Mouse (Mus musculus) heart, embryonic 14.5 days (tissue): ENCODE data around the gene Kcnn3. TPM values are rescaled to one million over a fixed set of nuclear protein-coding genes. Genes with fewer than 3 reads are reported as not detected.

ENCODE experiments used
- ATAC-seq: fragments of 200-750 bp; cut with Nextera tagmentation; 2 replicates; pipeline ENCODE4 v1.8.0; 2017; ENCODE audit warnings: low read depth, moderate TSS enrichment; ENCODE audit not compliant: insufficient number of reproducible peaks, insufficient read depth, low FRiP score
- H3K27ac ChIP-seq, 2 experiments: fragments of 200-500 bp in 1 of 2; fragments of 300-500 bp in 1 of 2; sonication (generic) in 1 of 2; replicated peaks in 1 of 2; 2 replicates each; pipeline ENCODE4 v1.5.1; 2012 to 2014; ENCODE audit warnings: low read depth in 2 of 2, low read length in 2 of 2, control low read depth in 1 of 2, mild to moderate bottlenecking in 1 of 2, mixed read lengths in 1 of 2; ENCODE audit not compliant: control insufficient read depth in 1 of 2, insufficient read depth in 1 of 2
- H3K27me3 ChIP-seq: fragments of 300-500 bp; sonication (generic); 2 replicates; pipeline ENCODE4 v1.6.1; 2014; ENCODE audit warnings: mild to moderate bottlenecking, low read length, control low read depth; ENCODE audit not compliant: control insufficient read depth, insufficient read depth
- H3K36me3 ChIP-seq: fragments of 300-500 bp; sonication (generic); 2 replicates; pipeline ENCODE4 v1.6.1; 2014; ENCODE audit warnings: mild to moderate bottlenecking, control low read depth, low read length, mixed read lengths; ENCODE audit not compliant: control insufficient read depth, insufficient read depth
- H3K4me1 ChIP-seq, 2 experiments: fragments of 200-500 bp in 1 of 2; fragments of 300-500 bp in 1 of 2; sonication (generic) in 1 of 2; 2 replicates each; pipeline ENCODE4 v1.6.1; 2012 to 2014; ENCODE audit warnings: low read length in 2 of 2, control low read depth in 1 of 2, mixed read lengths in 1 of 2; ENCODE audit not compliant: control insufficient read depth in 2 of 2, insufficient read depth in 2 of 2
- H3K4me2 ChIP-seq: fragments of 300-500 bp; sonication (generic); 2 replicates; pipeline ENCODE4 v1.6.1; 2014; ENCODE audit warnings: mild to moderate bottlenecking, low read length
- H3K4me3 ChIP-seq, 2 experiments: fragments of 200-500 bp in 1 of 2; fragments of 300-500 bp in 1 of 2; sonication (generic) in 1 of 2; 2 replicates each; pipeline ENCODE4 v1.5.1; 2012 to 2014; ENCODE audit warnings: low read length in 2 of 2, mild to moderate bottlenecking in 2 of 2, control low read depth in 1 of 2, low read depth in 1 of 2, moderate library complexity in 1 of 2; ENCODE audit not compliant: control insufficient read depth in 1 of 2, insufficient read depth in 1 of 2
- H3K9ac ChIP-seq: fragments of 300-500 bp; sonication (generic); 2 replicates; pipeline ENCODE4 v1.6.1; 2014; ENCODE audit warnings: mild to moderate bottlenecking, low read length
- H3K9me3 ChIP-seq: fragments of 300-500 bp; sonication (generic); 2 replicates; pipeline ENCODE4 v1.6.1; 2016; ENCODE audit warnings: low read length, control low read depth; ENCODE audit not compliant: control insufficient read depth
- WGBS: fragments of 180-500 bp; shearing (Covaris S2); extraction: QIAGEN DNeasy Blood & Tissue Kit; methylation state at CpG from one replicate; pipeline ENCODE4 v1.1.7; 2014; 5-methylcytosine and 5-hydroxymethylcytosine counted together
- polyA plus RNA-seq: library from polyadenylated mRNA; unstranded; fragments of >200 nt; fragmentation: Nextera tagmentation; extraction: Ambion mirVana; gene quantifications from 2 replicates; pipeline ENCODE4 v1.2.1, GENCODE M21; 2014

The Kcnn3 gene
- polyA plus RNA-seq, 1 experiment from 2014 or later: 3.1 TPM

DNA sequence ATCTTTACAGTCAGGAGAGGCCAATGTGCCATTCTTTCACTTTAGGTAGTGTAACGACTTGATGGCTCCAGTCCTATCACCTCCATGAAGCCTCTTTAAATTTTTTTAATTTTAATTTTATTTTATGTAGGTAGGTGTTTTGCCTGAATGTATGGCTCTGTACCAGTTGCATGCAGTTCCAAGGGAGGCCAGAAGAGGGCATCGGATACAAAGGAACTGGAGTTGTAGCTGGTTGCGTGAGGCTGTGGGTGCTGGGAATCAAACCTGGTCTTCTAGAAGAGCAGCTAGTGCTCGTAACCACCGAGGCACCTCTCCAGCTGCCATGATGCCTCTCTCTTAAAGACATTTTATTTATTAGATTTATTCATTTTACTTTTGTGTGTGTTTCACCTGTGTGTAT lies 3.6 kb upstream of the Kcnn3 start:
- ATAC-seq: no peak
- Histone ChIP-seq H3K4me2 (no peak overlapping the region), H3K9me3 (peaks cover 7% of the 10 kb centered on the region), H3K36me3 (no peaks in the 10 kb centered on the region), H3K9ac (no peak overlapping the region), H3K27ac (no peak overlapping the region), H3K4me3 (no peak overlapping the region), H3K27me3 (peaks cover 18% of the 10 kb centered on the region), H3K4me1 (peaks cover 13 to 18% of the 10 kb centered on the region in 2 experiments)
- 90% methylated on average over 5 of the region's 5 CpGs for WGBS

DNA sequence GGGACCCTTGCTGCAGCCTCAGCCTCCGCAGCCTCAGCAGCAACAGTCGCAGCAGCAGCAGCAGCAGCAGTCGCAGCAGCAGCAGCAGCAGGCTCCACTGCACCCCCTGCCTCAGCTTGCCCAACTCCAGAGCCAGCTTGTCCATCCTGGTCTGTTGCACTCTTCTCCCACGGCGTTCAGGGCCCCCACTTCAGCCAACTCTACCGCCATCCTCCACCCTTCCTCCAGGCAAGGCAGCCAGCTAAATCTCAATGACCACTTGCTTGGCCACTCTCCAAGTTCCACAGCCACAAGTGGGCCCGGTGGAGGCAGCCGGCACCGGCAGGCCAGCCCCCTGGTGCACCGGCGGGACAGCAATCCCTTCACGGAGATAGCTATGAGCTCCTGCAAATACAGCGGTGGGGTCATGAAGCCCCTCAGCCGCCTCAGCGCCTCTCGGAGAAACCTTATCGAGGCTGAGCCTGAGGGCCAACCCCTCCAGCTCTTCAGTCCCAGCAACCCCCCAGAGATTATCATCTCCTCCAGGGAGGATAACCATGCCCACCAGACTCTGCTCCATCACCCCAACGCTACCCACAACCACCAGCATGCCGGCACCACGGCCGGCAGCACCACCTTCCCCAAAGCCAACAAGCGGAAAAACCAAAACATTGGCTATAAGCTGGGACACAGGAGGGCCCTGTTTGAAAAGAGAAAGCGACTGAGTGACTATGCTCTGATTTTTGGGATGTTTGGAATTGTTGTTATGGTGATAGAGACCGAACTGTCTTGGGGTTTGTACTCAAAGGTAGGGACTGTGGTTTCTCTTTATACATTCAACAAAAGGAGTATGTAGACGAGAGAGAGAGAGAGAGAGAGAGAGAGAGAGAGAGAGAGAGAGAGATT lies 896 bp downstream of the Kcnn3 start:
- no peak overlapping the region for H3K27ac ChIP-seq
- H3K27me3 ChIP-seq: peaks cover 33% of the 10 kb centered on the region
- peaks cover 15 to 34% of the 10 kb centered on the region in 2 experiments for H3K4me1 ChIP-seq
- H3K36me3 ChIP-seq: no peaks in the 10 kb centered on the region
- H3K4me3 ChIP-seq: peak overlapping the region; percentile 43 to 44
- H3K4me2 ChIP-seq: peak overlapping the region; percentile 93
- ATAC-seq: peak; percentile 40; the same call in 1 of the 2 replicates
- peaks cover 7% of the 10 kb centered on the region for H3K9me3 ChIP-seq
- 5% methylated on average over 25 of the region's 25 CpGs for WGBS
- peak overlapping the region; percentile 61 for H3K9ac ChIP-seq

DNA sequence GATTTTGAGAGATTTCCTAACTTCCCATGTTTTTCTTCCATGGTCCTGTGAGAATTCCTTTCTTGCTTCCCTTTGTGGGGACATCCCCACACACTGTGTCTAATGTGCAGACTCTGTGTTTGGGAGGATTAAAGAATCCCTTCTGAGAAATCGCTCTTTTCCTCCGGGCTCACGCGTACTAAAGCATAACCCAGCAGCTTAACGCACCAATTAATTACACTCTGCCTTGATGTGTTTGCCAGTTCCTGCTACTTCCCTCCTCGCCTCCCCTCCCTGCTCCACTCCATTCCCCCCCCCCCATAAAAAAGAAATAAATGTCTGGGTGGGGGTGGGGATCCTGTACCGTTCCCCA lies 1.5 kb downstream of the Kcnn3 start:
- peak overlapping the region; percentile 23 to 44 for H3K4me3 ChIP-seq
- H3K36me3 ChIP-seq: no peaks in the 10 kb centered on the region
- 25% methylated on average over 7 of the region's 7 CpGs for whole genome bisulfite sequencing
- peaks cover 33% of the 10 kb centered on the region for H3K27me3 ChIP-seq
- H3K27ac ChIP-seq: no peak overlapping the region
- peaks cover 15 to 34% of the 10 kb centered on the region in 2 experiments for H3K4me1 ChIP-seq
- H3K9me3 ChIP-seq: peaks cover 4% of the 10 kb centered on the region
- peak overlapping the region; percentile 93 for H3K4me2 ChIP-seq
- ATAC-seq: no peak
- peak overlapping the region; percentile 61; the same call in 1 of the 2 replicates for H3K9ac ChIP-seq

DNA sequence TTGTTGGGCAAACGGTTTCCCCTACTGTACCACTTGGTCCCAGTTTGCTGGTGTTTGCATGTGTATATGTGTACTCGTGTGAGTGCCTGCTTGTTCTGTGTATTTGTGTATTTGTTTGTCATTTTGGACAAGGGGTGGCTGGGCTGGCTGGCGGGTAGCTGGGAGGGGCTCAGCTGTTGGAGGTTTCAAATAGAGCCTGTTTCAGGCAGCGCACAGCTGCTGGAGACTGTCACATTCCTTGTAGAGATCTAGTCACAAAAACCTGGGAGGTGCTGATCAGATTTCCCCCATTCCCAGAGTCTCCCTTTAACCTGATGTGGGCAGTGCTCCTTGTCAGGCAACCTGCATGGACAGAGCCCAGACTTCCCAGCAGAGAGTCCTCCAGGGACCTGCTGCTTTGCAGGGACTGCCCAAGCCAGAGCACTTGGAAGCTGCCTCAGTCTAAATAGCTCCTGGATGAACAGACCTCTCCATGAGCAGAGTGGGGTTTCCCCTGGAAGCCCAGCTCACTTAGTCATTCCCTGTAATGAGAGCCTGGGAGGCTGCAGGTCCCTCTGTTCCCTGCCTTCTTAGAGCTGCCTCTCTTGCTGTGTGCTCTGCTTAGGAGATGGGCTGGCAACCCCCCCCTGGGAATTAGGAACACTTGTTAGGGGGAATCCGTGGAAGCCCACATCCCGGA lies 2.6 kb downstream of the Kcnn3 start:
- WGBS: 25% methylated on average over 6 of the region's 6 CpGs
- no peak for ATAC-seq
- peaks cover 15 to 34% of the 10 kb centered on the region in 2 experiments for H3K4me1 ChIP-seq
- H3K4me3 ChIP-seq: peak overlapping the region; percentile 7 to 44; a peak in 3 of 4 replicates
- H3K27me3 ChIP-seq: peaks cover 33% of the 10 kb centered on the region
- H3K4me2 ChIP-seq: peak overlapping the region; percentile 93
- no peak overlapping the region for H3K27ac ChIP-seq
- no peaks in the 10 kb centered on the region for H3K36me3 ChIP-seq
- no peak overlapping the region for H3K9ac ChIP-seq
- H3K9me3 ChIP-seq: no peaks in the 10 kb centered on the region

DNA sequence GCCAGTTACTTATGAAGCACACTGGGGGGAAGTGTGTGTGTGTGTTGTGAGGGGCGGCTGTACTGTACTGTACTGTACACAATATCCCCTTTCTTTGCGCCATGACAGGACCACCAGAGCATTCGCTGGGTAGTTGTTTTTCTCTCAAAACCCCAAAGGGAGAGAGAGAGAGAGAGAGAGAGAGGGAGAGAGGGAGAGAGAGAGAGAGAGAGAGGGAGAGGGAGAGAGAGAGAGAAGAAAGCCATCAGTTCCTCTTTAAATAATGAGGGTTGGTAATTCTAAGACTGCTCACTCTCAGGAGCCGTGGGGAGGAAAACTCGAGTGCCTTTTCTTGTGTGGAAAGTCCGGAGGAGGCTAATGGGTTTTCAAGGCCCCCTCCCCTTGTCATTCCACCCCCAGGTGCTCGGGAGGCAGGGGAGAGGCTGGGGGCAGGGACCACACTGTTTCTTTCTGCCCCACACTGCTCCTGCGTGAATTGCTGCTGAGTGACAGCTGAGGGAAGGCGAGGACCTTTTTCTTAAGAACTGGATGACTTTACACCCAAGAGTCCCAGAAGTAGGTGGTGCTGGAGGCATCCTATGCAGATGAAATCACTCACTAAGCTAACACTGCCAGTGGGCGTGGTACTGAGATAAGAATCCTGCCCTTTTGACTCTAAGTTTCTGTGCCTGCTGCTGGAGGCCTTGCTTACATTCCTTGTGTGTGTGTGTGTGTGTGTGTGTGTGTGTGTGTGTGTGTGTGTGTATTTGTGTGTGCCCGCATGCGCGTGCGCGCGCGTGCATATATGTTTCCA lies 6.5 kb downstream of the Kcnn3 start:
- H3K36me3 ChIP-seq: no peaks in the 10 kb centered on the region
- no peaks in the 10 kb centered on the region for H3K9me3 ChIP-seq
- peaks cover 2 to 15% of the 10 kb centered on the region in 2 experiments; a peak in 3 of 4 replicates for H3K4me1 ChIP-seq
- 54% methylated on average over 17 of the region's 17 CpGs for WGBS
- no peak overlapping the region for H3K4me3 ChIP-seq
- H3K27ac ChIP-seq: no peak overlapping the region
- H3K27me3 ChIP-seq: peaks cover 30% of the 10 kb centered on the region
- no peak overlapping the region for H3K9ac ChIP-seq
- no peak for ATAC-seq
- H3K4me2 ChIP-seq: no peak overlapping the region

DNA sequence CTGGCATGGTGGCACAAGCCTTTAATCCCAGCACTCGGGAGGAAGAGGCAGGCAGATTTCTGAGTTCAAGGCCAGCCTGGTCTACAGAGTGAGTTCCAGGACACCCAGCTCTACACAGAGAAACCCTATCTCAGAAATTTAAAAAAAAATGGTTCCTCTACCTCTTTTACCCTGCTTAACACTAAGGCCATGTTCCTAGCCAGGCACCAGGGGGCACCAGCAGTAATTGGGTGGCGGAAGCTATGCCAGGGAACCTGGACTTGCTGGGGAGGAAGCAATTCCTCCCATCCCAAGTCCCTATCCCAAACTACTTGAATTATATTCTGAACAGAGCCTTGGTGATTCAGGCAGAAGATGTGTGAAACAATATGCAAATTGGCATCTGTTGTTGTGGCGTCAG lies 9.8 kb downstream of the Kcnn3 start:
- Histone ChIP-seq H3K9ac (no peak overlapping the region), H3K9me3 (no peaks in the 10 kb centered on the region), H3K27me3 (peaks cover 20% of the 10 kb centered on the region), H3K4me1 (peaks cover 6 to 7% of the 10 kb centered on the region in 2 experiments), H3K4me3 (no peak overlapping the region), H3K27ac (no peak overlapping the region), H3K4me2 (no peak overlapping the region), H3K36me3 (no peaks in the 10 kb centered on the region)
- no peak for ATAC-seq
- 84% methylated on average over 3 of the region's 3 CpGs for whole genome bisulfite sequencing

DNA sequence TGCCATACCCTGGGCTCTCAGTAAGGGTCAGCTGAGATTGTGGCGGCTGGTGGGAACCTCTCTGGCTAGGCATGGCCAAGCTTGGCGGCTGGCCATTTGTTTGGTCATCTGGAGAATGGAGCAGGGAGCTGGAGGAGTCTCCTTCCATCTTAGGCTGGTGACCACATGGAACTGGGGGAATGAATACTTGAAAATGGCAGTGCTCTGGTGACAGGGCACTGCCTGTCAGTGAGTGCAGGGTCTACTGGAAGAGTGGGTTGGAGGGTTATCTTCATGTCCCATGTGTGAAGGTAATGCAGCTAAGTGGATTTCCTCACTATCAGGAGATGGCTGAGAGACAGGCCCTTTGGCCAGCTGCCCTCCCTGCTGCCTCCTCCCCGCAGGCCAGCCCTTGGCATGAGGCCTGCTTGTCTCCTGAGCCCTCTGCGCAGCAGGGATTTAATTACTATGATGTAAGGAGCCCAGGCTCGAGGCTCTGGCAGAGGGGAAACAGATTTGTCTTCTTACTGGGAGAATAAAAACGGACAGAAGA lies 14.7 kb downstream of the Kcnn3 start:
- no peaks in the 10 kb centered on the region for H3K36me3 ChIP-seq
- ATAC-seq: peak; percentile 58; the same call in 1 of the 2 replicates
- H3K9me3 ChIP-seq: no peaks in the 10 kb centered on the region
- H3K27me3 ChIP-seq: peaks cover 34% of the 10 kb centered on the region
- 7% methylated on average over 6 of the region's 6 CpGs for WGBS
- H3K4me2 ChIP-seq: no peak overlapping the region
- no peak overlapping the region for H3K4me3 ChIP-seq
- peaks cover 8 to 13% of the 10 kb centered on the region in 2 experiments for H3K4me1 ChIP-seq
- H3K27ac ChIP-seq: peak overlapping the region in 1 of 2 experiments; percentile 34; a peak in 1 of 4 replicates
- no peak overlapping the region for H3K9ac ChIP-seq
